Mouse (Mus musculus) stomach, embryonic 16.5 days (tissue): ENCODE measurements around the gene Tex36. TPM values are rescaled to one million over a fixed set of nuclear protein-coding genes. Genes with fewer than 3 reads are reported as not detected.

ENCODE experiments used
- ATAC-seq: fragments of 200-750 bp; cut with Nextera tagmentation; 2 replicates; pipeline ENCODE4 v1.8.0; 2017; ENCODE audit warnings: moderate number of reproducible peaks, moderate TSS enrichment; ENCODE audit not compliant: insufficient read depth, low FRiP score
- H3K27ac ChIP-seq: fragments of 300-500 bp; sonication (generic); 2 replicates; pipeline ENCODE4 v1.5.1; 2014; ENCODE audit warnings: low read length
- H3K27me3 ChIP-seq: fragments of 300-500 bp; sonication (generic); 2 replicates; pipeline ENCODE4 v1.6.1; 2014; ENCODE audit warnings: low read length, control low read depth, mixed read lengths; ENCODE audit not compliant: control insufficient read depth, insufficient read depth
- H3K36me3 ChIP-seq: fragments of 300-500 bp; sonication (generic); 2 replicates; pipeline ENCODE4 v1.6.1; 2014; ENCODE audit warnings: low read length; ENCODE audit not compliant: control insufficient read depth, insufficient read depth
- H3K4me1 ChIP-seq: fragments of 300-500 bp; sonication (generic); 2 replicates; pipeline ENCODE4 v1.6.1; 2014; ENCODE audit warnings: low read length, control low read depth, mixed read lengths; ENCODE audit not compliant: control insufficient read depth, insufficient read depth
- H3K4me2 ChIP-seq: fragments of 300-500 bp; sonication (generic); 2 replicates; pipeline ENCODE4 v1.6.1; 2014; ENCODE audit warnings: low read depth, low read length, mixed read lengths
- H3K4me3 ChIP-seq: fragments of 300-500 bp; sonication (generic); replicated peaks from 2 replicates; pipeline ENCODE4 v1.5.1; 2014; ENCODE audit warnings: mild to moderate bottlenecking, low read length
- H3K9ac ChIP-seq: fragments of 300-500 bp; sonication (generic); 2 replicates; pipeline ENCODE4 v1.6.1; 2014; ENCODE audit warnings: low read length
- H3K9me3 ChIP-seq: fragments of 300-500 bp; sonication (generic); replicated peaks from 2 replicates; pipeline ENCODE4 v1.6.1; 2016; ENCODE audit warnings: low read length, control low read depth; ENCODE audit not compliant: control insufficient read depth
- WGBS: fragments of 180-500 bp; shearing (Covaris S2); extraction: QIAGEN DNeasy Blood & Tissue Kit; methylation state at CpG from one replicate; pipeline ENCODE4 v1.1.7; 2014; 5-methylcytosine and 5-hydroxymethylcytosine counted together
- polyA plus RNA-seq: library from polyadenylated mRNA; unstranded; fragments of >200 nt; fragmentation: Nextera tagmentation; extraction: Ambion mirVana; gene quantifications from 2 replicates; pipeline ENCODE4 v1.2.1, GENCODE M21; 2015

Gene Tex36
- polyA plus RNA-seq, 1 experiment from 2014 or later: not detected

- H3K9me3 ChIP-seq: no peaks in the 10 kb centered on the region
- H3K4me2 ChIP-seq: no peak overlapping the region
- no peak overlapping the region for H3K9ac ChIP-seq
- WGBS: 29% methylated on average over 3 of the region's 3 CpGs
- no peaks in the 10 kb centered on the region for H3K36me3 ChIP-seq
- ATAC-seq: no peak; the same call in 1 of the 2 replicates
- no peaks in the 10 kb centered on the region for H3K27me3 ChIP-seq
- H3K27ac ChIP-seq: no peak overlapping the region
- H3K4me3 ChIP-seq: no peak overlapping the region
- 0 out of 2 replicates have a peak, but pooled peaks cover 3% of the 10 kb centered on the region for H3K4me1 ChIP-seq
These were observed 30.0 kb downstream of the Tex36 start for GRCm38 (mm10) chr7:133571927-133572326.

DNA sequence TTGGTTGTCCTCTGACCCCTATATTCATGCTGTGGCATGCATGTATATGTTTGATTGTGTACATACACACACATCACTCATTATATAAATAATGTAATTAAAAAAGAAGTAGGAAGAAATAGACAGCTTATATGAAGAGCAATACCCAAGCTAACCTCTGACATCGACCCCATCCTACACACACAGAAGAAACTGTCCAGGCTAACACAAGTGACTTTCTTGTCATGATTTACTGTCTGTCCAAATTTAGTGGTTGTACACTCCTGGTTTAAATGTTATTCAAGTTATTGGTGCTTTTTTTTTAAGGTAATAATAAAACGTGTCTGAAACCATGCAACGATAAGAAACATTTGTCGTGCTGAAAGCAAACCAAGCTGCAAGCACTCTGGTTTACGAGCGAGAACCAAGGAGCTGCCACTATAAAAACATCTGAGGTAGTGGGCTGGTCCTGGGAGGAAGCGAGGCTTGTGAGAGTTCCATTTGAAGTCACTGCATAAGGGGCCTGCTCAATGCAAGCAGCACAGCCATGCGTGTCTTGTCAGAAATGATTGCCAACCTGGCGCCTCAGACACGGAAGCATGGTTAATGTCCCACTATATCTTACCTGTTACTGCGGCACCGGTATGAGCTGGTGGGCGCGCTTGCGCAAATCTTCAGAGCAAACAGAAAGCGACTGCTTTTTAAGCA is 32.6 kb downstream of the Tex36 start:
- Histone ChIP-seq H3K4me2 (no peak overlapping the region), H3K4me1 (0 out of 2 replicates have a peak, but pooled peaks cover 3% of the 10 kb centered on the region), H3K27ac (no peak overlapping the region), H3K4me3 (no peak overlapping the region), H3K36me3 (no peaks in the 10 kb centered on the region), H3K9ac (no peak overlapping the region), H3K27me3 (no peaks in the 10 kb centered on the region), H3K9me3 (no peaks in the 10 kb centered on the region)
- 77% methylated on average over 16 of the region's 16 CpGs for WGBS
- ATAC-seq: no peak

GRCm38 (mm10) chr7:133564600-133564999 is 37.4 kb downstream of the Tex36 start:
- Histone ChIP-seq H3K27me3 (no peaks in the 10 kb centered on the region), H3K27ac (no peak overlapping the region), H3K9me3 (no peaks in the 10 kb centered on the region), H3K4me1 (no peaks in the 10 kb centered on the region), H3K4me3 (no peak overlapping the region), H3K4me2 (no peak overlapping the region), H3K36me3 (no peaks in the 10 kb centered on the region), H3K9ac (no peak overlapping the region)
- ATAC-seq: no peak
- WGBS: 79% methylated on average over 8 of the region's 8 CpGs

DNA sequence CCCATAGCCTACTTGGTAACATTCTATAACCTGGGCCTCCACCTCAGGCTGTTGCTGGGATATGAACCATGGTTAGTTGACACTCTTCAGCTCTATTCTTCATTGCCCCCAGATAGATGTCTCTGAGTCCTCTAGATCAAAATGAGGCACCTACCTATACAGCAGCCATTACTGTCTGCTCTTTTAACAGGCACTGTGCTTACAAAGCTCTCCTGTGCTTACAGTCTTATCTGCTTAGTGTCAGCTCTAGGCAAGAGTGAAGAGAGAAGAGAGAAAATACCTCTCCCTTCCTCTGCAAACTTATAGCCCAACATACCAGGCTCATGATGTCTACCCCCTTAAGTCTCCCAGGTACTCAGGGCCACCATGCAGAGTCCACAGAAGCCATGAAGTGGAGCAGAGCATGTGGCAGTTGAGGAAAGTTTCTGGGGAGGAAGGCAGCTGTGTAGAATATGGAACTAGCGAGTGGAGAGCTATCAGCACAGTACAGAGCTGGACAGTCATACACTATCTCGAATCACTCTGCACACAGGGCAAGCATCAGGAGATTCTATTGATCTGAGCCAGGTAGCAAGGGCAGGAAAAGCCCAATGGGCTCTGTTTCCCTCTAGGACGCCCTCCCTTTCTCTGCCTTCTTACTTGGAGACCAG is 38.7 kb downstream of the Tex36 start:
- Histone ChIP-seq H3K4me1 (no peaks in the 10 kb centered on the region), H3K4me3 (no peak overlapping the region), H3K9ac (no peak overlapping the region), H3K9me3 (no peaks in the 10 kb centered on the region), H3K27me3 (no peaks in the 10 kb centered on the region), H3K27ac (no peak overlapping the region), H3K36me3 (no peaks in the 10 kb centered on the region), H3K4me2 (no peak overlapping the region)
- no peak for ATAC-seq
- 80% methylated on average over 3 of the region's 3 CpGs for WGBS

DNA sequence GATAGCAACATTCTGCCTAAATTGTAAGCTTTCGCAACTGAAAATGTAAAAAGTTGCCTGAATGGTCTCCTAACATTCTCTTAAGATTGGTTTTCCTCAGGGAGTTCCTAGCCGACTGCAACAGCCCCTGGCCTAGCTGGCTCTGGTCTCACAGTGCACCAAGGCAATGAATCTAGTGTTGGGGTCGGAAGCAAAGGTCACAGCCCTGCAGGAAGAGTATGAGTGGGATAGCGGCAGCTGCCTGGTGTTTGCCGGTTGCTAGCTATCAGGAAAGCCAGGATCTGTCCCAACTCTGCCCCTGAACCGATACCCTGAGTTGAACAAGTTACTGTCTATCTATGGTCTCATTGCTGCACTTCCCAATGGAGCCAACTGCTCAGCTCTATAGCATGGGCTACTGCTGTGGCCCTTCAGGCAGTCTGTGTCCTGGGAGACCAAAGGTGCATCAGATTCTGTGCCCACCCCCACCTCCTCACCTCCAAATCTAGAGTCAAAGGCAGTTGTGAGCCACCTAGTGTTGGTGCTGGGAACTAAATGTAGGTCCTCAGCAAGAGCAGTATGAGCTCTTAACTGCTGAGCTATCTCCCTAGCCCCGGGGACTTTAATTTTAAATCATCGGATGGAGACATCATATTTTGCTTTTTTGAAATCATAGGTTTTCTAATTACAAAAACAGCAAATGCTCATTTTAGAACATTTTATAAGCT is 46.0 kb downstream of the Tex36 start:
- Histone ChIP-seq H3K27me3 (no peaks in the 10 kb centered on the region), H3K4me2 (no peak overlapping the region), H3K9ac (no peak overlapping the region), H3K9me3 (no peaks in the 10 kb centered on the region), H3K4me3 (no peak overlapping the region), H3K27ac (no peak overlapping the region), H3K4me1 (no peaks in the 10 kb centered on the region), H3K36me3 (no peaks in the 10 kb centered on the region)
- no peak for ATAC-seq
- 61% methylated on average over 8 of the region's 8 CpGs for WGBS

GRCm38 (mm10) chr7:133552306-133552991 is 49.5 kb downstream of the Tex36 start:
- no peak for ATAC-seq
- Histone ChIP-seq H3K27me3 (no peaks in the 10 kb centered on the region), H3K4me1 (no peaks in the 10 kb centered on the region), H3K9ac (no peak overlapping the region), H3K36me3 (no peaks in the 10 kb centered on the region), H3K4me2 (no peak overlapping the region), H3K27ac (no peak overlapping the region), H3K4me3 (no peak overlapping the region), H3K9me3 (no peaks in the 10 kb centered on the region)
- 74% methylated on average over 7 of the region's 7 CpGs for WGBS

GRCm38 (mm10) chr7:133551000-133551399 is 51.0 kb downstream of the Tex36 start:
- WGBS: 57% methylated on average over 2 of the region's 2 CpGs
- no peak overlapping the region for H3K4me2 ChIP-seq
- H3K9ac ChIP-seq: no peak overlapping the region
- H3K36me3 ChIP-seq: no peaks in the 10 kb centered on the region
- H3K27ac ChIP-seq: no peak overlapping the region
- H3K27me3 ChIP-seq: no peaks in the 10 kb centered on the region
- H3K4me1 ChIP-seq: no peaks in the 10 kb centered on the region
- H3K4me3 ChIP-seq: no peak overlapping the region
- ATAC-seq: no peak
- no peaks in the 10 kb centered on the region for H3K9me3 ChIP-seq

- WGBS: 70% methylated on average over 4 of the region's 4 CpGs
- no peaks in the 10 kb centered on the region for H3K9me3 ChIP-seq
- no peak overlapping the region for H3K4me2 ChIP-seq
- H3K4me3 ChIP-seq: no peak overlapping the region
- H3K4me1 ChIP-seq: no peaks in the 10 kb centered on the region
- no peak for ATAC-seq
- H3K36me3 ChIP-seq: no peaks in the 10 kb centered on the region
- no peak overlapping the region for H3K9ac ChIP-seq
- H3K27me3 ChIP-seq: no peaks in the 10 kb centered on the region
- no peak overlapping the region for H3K27ac ChIP-seq
These were observed 53.5 kb downstream of the Tex36 start for GRCm38 (mm10) chr7:133548434-133548833.

DNA sequence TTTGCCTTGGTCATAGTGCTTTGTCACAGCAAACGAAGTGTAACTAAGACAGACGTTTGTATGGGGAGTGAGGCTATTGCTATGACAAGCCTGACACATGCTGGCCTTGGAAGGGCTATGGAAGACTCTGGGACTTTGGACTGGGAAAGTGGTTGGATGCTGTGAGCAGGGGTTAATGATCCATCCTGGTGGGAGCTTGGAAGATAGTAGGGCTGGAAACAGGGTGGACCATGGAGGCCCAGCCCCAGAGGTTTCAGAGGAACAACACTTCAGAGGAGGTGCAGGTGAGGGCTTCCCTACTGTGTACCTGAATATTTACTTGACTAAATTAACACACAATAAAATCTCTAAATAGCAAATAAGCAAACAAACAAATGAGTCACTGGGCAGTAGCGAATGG is 56.3 kb downstream of the Tex36 start:
- no peaks in the 10 kb centered on the region for H3K27me3 ChIP-seq
- no peaks in the 10 kb centered on the region for H3K36me3 ChIP-seq
- no peak overlapping the region for H3K4me3 ChIP-seq
- 79% methylated on average over 3 of the region's 3 CpGs for whole genome bisulfite sequencing
- H3K4me1 ChIP-seq: no peaks in the 10 kb centered on the region
- no peak overlapping the region for H3K4me2 ChIP-seq
- H3K27ac ChIP-seq: no peak overlapping the region
- no peak overlapping the region for H3K9ac ChIP-seq
- H3K9me3 ChIP-seq: no peaks in the 10 kb centered on the region
- ATAC-seq: no peak
